Mouse (Mus musculus) T-cell, adult 66 days (primary cell): ENCODE measurements around the gene Pde2a. TPM values are rescaled to one million over a fixed set of nuclear protein-coding genes. Genes with fewer than 3 reads are reported as not detected.

Source experiments
- total RNA-seq, 2 experiments: library from RNA; stranded (reverse); gene quantifications; 3 replicates in 1 of 2; 4 replicates in 1 of 2; pipeline ENCODE4 v1.2.4; 2023

The Pde2a gene
- 100 to 1,000 TPM; 131 to 161 TPM for total RNA-seq

GRCm38 (mm10) chr7:101421529-101421928 is at the start of gene Pde2a:
Pde2a (plus strand) TSS chr7:101421691.

GRCm38 (mm10) chr7:101410267-101410936 is 11.1 kb upstream of the Pde2a start, which contains the start of gene Gm45837:
Gm45837 (plus strand) TSS chr7:101410886.

Other genes starting within 250 kb of the Pde2a start
- gene Atg16l2, start 119.4 kb upstream of the Pde2a start, total RNA-seq: 100 to 1,000 TPM; 106 to 133 TPM
- gene Stard10, start 104.6 kb upstream of the Pde2a start, total RNA-seq: 10 to 100 TPM; 11.4 to 12.6 TPM
- gene Arap1, start 73.6 kb upstream of the Pde2a start, total RNA-seq: 100 to 1,000 TPM; 126 to 139 TPM
- 10 to 100 TPM; 12.5 to 28.6 TPM for gene Gm45837, start 10.8 kb upstream of the Pde2a start, total RNA-seq
- 10 to 100 TPM; 35.3 to 76.7 TPM for gene Art2b, start 163.9 kb downstream of the Pde2a start, total RNA-seq
- gene Clpb, start 241.9 kb downstream of the Pde2a start, total RNA-seq: 10 to 100 TPM; 22.3 to 24.7 TPM